Mouse (Mus musculus): ENCODE measurements around the gene Shoc2.

DNA sequence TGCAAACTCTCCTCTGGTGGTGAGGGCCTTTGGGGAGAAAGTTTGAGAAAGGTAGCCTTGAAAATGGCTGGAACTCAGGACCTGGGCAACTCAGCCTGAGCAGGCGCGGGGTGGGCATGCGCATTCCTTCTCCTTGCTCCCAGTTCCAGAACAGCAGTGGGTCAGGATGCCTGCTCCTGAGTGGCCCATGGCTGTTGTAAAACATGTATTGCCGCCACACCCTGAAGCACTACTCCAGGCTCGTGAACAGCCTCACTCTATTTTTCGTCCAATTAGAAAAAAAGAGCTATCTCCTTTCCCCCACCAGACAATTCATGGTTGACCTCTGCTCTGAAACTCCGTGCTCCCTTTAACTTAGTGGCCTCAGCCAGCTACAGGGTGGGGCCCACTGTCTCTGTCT lies 124.3 kb downstream of the Shoc2 start:
- TF ChIP-seq POLR2A (IDR thresholded peaks at IDR 0.05; ENCODE audit: borderline replicate concordance, extremely low read depth, insufficient read depth, insufficient read length, poor library complexity, severe bottlenecking) (no peak), CTCF (IDR thresholded peaks at IDR 0.05; ENCODE audit: borderline replicate concordance, extremely low read depth, insufficient read depth, insufficient read length) (no peak)
